Mouse (Mus musculus) liver, embryonic 16.5 days (tissue): ENCODE results near the gene Galnt18. TPM values are rescaled to one million over a fixed set of nuclear protein-coding genes. Genes with fewer than 3 reads are reported as not detected.

Experiments used
- ATAC-seq: fragments of 200-750 bp; cut with Nextera tagmentation; 2 replicates; pipeline ENCODE4 v1.8.0; 2017; ENCODE audit warnings: low read depth, mild to moderate bottlenecking, moderate number of reproducible peaks, moderate library complexity
- H3K27ac ChIP-seq: fragments of 300-500 bp; sonication (generic); 2 replicates; pipeline ENCODE4 v1.5.1; 2014; ENCODE audit warnings: mild to moderate bottlenecking, low read length
- H3K27me3 ChIP-seq: fragments of 300-500 bp; sonication (generic); 2 replicates; pipeline ENCODE4 v1.6.1; 2014; ENCODE audit warnings: low read depth, low read length, mixed read lengths; ENCODE audit not compliant: control insufficient read depth, insufficient read depth
- H3K36me3 ChIP-seq: fragments of 300-500 bp; sonication (generic); 2 replicates; pipeline ENCODE4 v1.6.1; 2014; ENCODE audit warnings: mild to moderate bottlenecking; ENCODE audit not compliant: control insufficient read depth, insufficient read depth
- H3K4me1 ChIP-seq: fragments of 300-500 bp; sonication (generic); 2 replicates; pipeline ENCODE4 v1.6.1; 2014; ENCODE audit warnings: low read depth, low read length, mixed read lengths; ENCODE audit not compliant: control insufficient read depth
- H3K4me2 ChIP-seq: fragments of 300-500 bp; sonication (generic); 2 replicates; pipeline ENCODE4 v1.6.1; 2014; ENCODE audit warnings: low read depth, low read length, mixed read lengths
- H3K4me3 ChIP-seq: fragments of 300-500 bp; sonication (generic); 2 replicates; pipeline ENCODE4 v1.5.1; 2014; ENCODE audit warnings: low read depth, mild to moderate bottlenecking, low read length
- H3K9ac ChIP-seq: fragments of 300-500 bp; sonication (generic); 2 replicates; pipeline ENCODE4 v1.6.1; 2014; ENCODE audit warnings: low read depth, low read length
- H3K9me3 ChIP-seq: fragments of 300-500 bp; sonication (generic); replicated peaks from 2 replicates; pipeline ENCODE4 v1.6.1; 2016; ENCODE audit warnings: low read length; ENCODE audit not compliant: control insufficient read depth
- WGBS: fragments of 180-500 bp; shearing (Covaris S2); extraction: QIAGEN DNeasy Blood & Tissue Kit; methylation state at CpG from one replicate; pipeline ENCODE4 v1.1.7; 2014; ENCODE audit not compliant: insufficient replicate concordance; 5-methylcytosine and 5-hydroxymethylcytosine counted together
- polyA plus RNA-seq: library from polyadenylated mRNA; unstranded; fragments of >200 nt; fragmentation: Nextera tagmentation; extraction: Ambion mirVana; gene quantifications from 2 replicates; pipeline ENCODE4 v1.2.1, GENCODE M21; 2015

Galnt18 gene
- polyA plus RNA-seq, 1 experiment from 2014 or later = 2.2 TPM

DNA sequence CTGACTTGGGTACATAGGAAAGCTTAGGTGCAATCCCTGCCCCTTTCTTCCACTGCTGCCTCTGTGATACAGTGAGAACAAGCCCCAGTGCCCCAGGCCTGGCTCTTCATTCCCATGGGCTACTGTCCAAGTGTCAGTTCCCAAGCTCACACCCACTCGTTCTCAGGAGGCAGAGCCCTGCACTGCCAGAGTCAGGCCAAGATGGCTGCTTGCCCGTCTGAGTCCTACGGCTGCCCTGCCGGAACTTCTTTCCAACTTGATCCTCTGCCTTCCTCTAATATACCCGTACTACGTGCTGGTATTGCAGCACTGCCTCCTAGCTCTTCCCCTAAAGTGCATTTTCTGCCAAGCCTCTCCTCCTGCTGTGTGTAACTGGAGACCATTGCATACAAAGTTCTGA is 85.5 kb downstream of the Galnt18 start:
- Histone ChIP-seq H3K36me3 (no peaks in the 10 kb centered on the region), H3K9me3 (no peaks in the 10 kb centered on the region), H3K4me1 (no peaks in the 10 kb centered on the region), H3K27me3 (no peaks in the 10 kb centered on the region), H3K4me2 (no peak overlapping the region), H3K4me3 (no peak overlapping the region), H3K9ac (no peak overlapping the region), H3K27ac (no peak overlapping the region)
- ATAC-seq = no peak
- 73% methylated on average over 6 of the region's 6 CpGs for WGBS

DNA sequence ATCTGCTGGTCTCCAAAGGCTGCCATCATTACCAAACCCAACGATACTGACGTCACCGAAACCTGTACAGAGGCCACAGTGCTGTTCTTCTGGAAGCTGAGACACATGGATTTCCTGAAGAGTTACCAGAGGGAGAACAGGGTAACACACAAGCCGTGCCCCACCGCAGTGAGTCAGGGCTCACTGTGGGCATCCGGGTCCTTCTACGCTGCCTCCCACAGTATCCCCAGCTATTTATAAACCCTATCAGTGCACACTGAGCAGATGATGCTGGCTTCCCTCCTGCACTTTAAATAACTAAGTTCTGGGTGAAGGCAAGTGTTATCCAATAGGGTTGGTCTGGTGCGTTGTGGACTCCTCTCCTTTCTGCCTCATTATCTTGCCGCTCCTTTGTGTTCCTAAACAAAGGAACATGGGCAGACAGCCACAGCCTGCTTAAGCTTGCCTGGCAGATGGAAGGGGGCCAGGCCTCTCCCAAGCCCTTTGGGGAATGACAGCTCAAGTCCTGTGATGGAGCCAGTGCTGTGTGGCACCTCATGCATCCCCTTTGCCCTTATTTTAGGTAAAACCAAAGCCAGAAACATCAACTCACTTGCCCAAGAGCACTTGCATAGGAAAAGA is 87.0 kb downstream of the Galnt18 start:
- H3K4me3 ChIP-seq = no peak overlapping the region

DNA sequence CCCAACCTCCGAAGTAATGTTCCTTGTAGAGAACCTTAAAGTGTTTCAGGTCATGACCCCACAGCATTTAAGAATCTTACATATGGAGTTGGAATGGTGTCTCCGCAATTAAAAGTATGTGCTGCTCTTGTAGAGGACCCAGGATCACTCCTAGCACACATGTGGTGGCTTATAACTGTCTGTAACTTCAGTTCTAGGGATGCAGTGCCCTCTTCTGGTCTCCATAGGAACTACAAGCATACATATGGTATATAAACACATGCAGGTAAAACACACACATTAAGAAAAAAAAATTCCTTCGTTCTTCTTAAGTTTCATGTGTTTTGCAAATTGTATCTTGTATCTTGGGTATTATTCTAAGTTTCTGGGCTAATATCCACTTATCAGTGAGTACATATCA is 99.7 kb downstream of the Galnt18 start:
- H3K27ac ChIP-seq = no peak overlapping the region

More for the DNA sequence above, 87.0 kb downstream of the Galnt18 start:
- 73% methylated on average over 9 of the region's 9 CpGs for WGBS
- no peak for ATAC-seq
- H3K27me3 ChIP-seq = no peaks in the 10 kb centered on the region
- no peak overlapping the region for H3K27ac ChIP-seq
- no peaks in the 10 kb centered on the region for H3K36me3 ChIP-seq
- no peaks in the 10 kb centered on the region for H3K9me3 ChIP-seq
- H3K4me2 ChIP-seq = no peak overlapping the region
- no peak overlapping the region for H3K9ac ChIP-seq
- no peaks in the 10 kb centered on the region for H3K4me1 ChIP-seq

DNA sequence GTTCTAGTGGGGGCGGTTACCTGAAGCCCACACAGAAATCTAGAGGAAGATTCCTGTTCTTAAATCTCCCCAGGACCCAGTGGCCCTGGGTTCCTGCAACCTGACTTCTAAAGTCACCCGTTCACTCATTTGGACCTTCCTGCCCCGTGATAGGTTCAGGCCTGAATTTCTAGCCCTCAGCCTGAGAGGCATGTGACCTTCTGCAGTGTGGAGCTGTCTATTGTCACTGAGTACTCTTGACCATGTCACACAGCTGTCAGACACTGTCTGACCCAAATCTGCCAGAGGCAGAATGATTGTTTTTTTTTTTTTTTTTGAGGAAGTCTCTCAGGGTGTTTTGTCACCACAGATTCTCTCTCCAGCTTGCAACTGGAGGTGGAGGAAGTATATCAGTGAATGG is 103.3 kb downstream of the Galnt18 start:
- 49% methylated on average over 3 of the region's 3 CpGs for WGBS
- H3K4me3 ChIP-seq = no peak overlapping the region
- no peaks in the 10 kb centered on the region for H3K36me3 ChIP-seq
- H3K4me2 ChIP-seq = no peak overlapping the region
- no peaks in the 10 kb centered on the region for H3K9me3 ChIP-seq
- H3K27ac ChIP-seq = no peak overlapping the region
- no peaks in the 10 kb centered on the region for H3K27me3 ChIP-seq
- no peak overlapping the region for H3K9ac ChIP-seq
- ATAC-seq = no peak
- H3K4me1 ChIP-seq = no peaks in the 10 kb centered on the region

More for the DNA sequence above, 99.7 kb downstream of the Galnt18 start:
- Histone ChIP-seq H3K4me3 (no peak overlapping the region), H3K36me3 (no peaks in the 10 kb centered on the region), H3K9me3 (no peaks in the 10 kb centered on the region), H3K27me3 (no peaks in the 10 kb centered on the region), H3K4me1 (no peaks in the 10 kb centered on the region), H3K4me2 (no peak overlapping the region), H3K9ac (no peak overlapping the region)
- 68% methylated on average over 3 of the region's 3 CpGs for WGBS
- ATAC-seq = no peak

DNA sequence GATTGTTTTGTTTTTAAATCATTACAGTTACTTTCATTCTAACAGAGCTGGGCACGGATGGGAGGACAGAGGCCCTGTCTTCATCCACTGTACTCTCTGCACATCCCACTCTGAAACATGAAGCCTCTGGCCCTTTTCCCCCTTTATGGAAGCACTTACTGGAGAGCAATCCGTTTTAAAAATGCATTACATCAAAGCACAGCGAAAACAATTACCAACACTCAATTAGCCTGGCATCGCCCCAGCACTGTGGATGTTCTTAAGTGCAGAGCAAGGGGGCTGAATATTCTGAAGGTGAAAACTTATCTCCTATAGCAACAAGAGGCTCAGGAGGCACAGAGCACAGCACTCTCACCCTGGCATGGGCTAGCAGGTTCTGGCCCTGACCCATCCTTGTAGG is 107.3 kb downstream of the Galnt18 start:
- no peak overlapping the region for H3K9ac ChIP-seq
- no peak overlapping the region for H3K27ac ChIP-seq
- H3K36me3 ChIP-seq = no peaks in the 10 kb centered on the region
- H3K4me1 ChIP-seq = no peaks in the 10 kb centered on the region
- no peak for ATAC-seq
- no peak overlapping the region for H3K4me3 ChIP-seq
- no peaks in the 10 kb centered on the region for H3K27me3 ChIP-seq
- no peaks in the 10 kb centered on the region for H3K9me3 ChIP-seq
- no peak overlapping the region for H3K4me2 ChIP-seq
- 53% methylated on average over 4 of the region's 4 CpGs for WGBS

DNA sequence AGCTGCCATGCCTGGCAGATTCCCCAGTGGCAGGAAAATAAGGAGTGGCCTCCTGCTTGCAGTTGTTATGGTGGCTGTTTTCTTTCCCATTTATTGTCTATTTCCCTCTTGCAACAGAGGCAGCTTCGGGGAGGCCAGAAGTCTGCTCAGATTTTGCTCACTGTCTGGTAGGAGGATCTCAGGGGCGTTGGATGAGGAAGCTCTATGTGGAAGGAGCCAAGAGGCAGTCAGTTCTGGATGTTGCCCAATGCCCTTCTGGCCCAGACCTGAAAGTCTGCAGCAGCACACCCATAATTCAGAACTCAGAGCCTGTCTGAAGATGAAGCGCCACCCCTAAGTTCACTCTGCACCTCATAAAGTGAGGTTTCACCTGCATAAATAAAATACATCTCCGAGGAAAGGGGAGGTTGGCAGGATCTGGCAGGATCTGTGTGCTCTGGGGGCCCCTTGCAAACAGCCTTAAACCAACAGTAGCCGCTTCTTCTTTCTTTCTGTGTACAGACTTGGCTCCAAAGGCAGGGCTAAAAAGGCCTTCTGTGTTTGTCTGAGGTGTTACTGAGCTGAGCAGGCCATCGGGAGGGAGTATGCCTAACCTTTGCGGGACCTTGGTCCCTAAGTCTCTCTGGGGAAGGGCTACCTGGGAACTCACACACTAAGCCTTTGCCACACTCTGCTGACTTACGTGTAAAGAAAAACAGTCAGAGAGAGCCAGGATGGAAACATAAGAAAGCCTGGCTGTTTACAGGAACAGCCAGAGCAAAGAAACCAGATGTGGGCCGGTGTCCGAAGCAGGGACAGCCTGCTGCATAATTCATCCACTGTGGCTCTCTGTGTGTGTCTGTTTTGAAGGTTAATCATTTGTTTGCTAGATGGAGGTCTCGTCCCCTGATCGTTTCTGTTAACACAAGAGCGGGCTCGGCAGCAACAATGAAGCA is 116.4 kb downstream of the Galnt18 start:
- no peaks in the 10 kb centered on the region for H3K4me1 ChIP-seq
- H3K9ac ChIP-seq = no peak overlapping the region
- 52% methylated on average over 14 of the region's 14 CpGs for WGBS
- ATAC-seq = no peak
- H3K9me3 ChIP-seq = no peaks in the 10 kb centered on the region
- H3K27me3 ChIP-seq = no peaks in the 10 kb centered on the region
- H3K4me3 ChIP-seq = no peak overlapping the region
- H3K36me3 ChIP-seq = no peaks in the 10 kb centered on the region
- H3K4me2 ChIP-seq = no peak overlapping the region
- H3K27ac ChIP-seq = no peak overlapping the region

DNA sequence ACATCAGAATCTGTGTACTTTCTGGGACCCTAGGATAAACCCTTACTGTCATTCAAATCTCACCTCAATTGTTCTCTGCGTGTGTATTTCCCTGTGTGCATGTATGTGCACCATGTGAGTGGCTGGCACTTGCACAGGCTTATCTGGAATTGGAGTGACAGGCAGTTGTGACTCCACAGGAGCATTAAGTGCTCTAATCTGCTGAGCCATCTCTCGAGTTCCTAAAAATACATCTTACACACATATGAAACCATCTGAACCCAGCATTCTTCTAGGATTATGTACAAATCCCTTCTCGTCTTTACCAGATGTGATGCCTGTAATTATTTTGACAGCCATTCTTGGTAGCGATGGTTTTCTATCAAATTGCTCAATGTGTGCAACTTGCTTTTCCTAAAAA is 121.2 kb downstream of the Galnt18 start:
- Histone ChIP-seq H3K27me3 (no peaks in the 10 kb centered on the region), H3K4me1 (no peaks in the 10 kb centered on the region), H3K9ac (no peak overlapping the region), H3K36me3 (no peaks in the 10 kb centered on the region), H3K4me3 (no peak overlapping the region), H3K4me2 (no peak overlapping the region), H3K9me3 (no peaks in the 10 kb centered on the region), H3K27ac (no peak overlapping the region)
- 51% methylated on average over 4 of the region's 4 CpGs for WGBS
- ATAC-seq = no peak

DNA sequence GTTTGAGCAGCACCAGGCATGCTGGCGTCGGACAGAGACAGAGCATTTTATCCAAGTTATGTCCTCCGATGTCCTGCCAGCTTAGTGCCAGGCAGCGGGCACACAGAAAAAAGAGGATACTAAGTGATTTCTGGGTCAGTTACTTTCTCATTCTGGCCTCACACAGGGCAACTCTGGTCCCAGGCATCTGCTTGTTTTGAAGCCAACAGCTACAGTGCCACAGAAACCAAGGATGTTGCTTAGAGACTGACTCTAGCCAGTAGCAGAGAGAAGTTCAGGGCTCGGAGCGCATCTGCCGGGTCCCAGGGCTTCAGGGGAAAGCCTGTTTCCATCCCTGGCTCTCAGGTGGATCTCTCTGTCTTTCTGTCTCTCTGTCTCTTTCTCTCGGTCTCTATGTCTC is 124.8 kb downstream of the Galnt18 start:
- no peak for ATAC-seq

DNA sequence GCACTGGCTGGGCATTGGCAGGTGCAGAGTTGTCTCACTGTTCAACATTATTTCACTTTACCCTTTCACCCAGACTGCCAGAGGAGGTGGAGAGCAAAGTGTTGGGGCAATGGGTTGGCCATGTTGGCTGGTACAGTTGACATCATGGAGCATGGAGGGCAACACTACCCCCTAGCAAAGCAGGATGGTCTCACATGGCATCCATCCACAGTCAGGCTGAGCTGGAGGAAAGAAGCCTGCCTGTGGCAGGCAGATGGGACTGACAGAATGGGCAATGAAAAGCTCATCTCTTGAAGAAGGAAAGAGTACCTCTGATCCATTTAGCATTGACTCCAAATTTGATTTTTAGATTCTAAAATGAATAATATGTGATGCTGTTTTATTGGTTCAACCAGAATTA is 125.3 kb downstream of the Galnt18 start:
- Histone ChIP-seq H3K27me3 (no peaks in the 10 kb centered on the region), H3K9ac (no peak overlapping the region), H3K4me1 (no peaks in the 10 kb centered on the region), H3K36me3 (no peaks in the 10 kb centered on the region), H3K4me2 (no peak overlapping the region), H3K4me3 (no peak overlapping the region), H3K9me3 (no peaks in the 10 kb centered on the region), H3K27ac (no peak overlapping the region)
- ATAC-seq = no peak

More for the DNA sequence above, 124.8 kb downstream of the Galnt18 start:
- no peaks in the 10 kb centered on the region for H3K27me3 ChIP-seq
- no peak overlapping the region for H3K9ac ChIP-seq
- 75% methylated on average over 8 of the region's 8 CpGs for WGBS
- H3K36me3 ChIP-seq = no peaks in the 10 kb centered on the region
- H3K27ac ChIP-seq = no peak overlapping the region
- no peak overlapping the region for H3K4me2 ChIP-seq
- H3K4me1 ChIP-seq = no peaks in the 10 kb centered on the region
- H3K9me3 ChIP-seq = no peaks in the 10 kb centered on the region
- H3K4me3 ChIP-seq = no peak overlapping the region
